Comparison of ENCODE assay signal across 28 mouse cellular contexts in the genomic region with DNA sequence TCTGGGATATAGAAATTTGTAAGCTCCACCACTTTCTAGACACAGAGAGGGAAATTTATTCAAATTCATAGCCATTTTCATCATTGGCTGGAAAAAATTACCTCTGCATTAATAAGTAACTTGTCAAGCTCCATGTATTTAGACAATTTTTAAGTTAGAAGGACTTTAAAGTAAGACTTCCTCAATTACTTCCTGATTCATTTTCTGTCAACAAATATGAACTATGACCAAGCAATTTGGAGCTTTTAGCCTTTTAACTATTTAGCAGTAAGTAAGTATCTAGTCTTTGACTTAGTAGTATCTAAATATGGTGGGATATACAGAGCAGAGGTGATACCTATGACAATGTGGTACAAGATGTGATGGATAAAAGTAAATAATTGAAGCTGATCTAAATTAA.
A peak's percentile ranks its signal among the peaks of the same experiment; 100 is the strongest.
DNase-seq lines count a peak whose midpoint lies in the region; ATAC-seq and TF ChIP-seq lines count a peak whose summit lies in the region.
"Had no signal": no experiment of that assay in that cellular context is flagged by ENCODE, and none has a peak within 500 bp of the region (broad histone marks: within the 10 kb centered on the region; RNA-seq: fewer than 3 reads in every experiment).

No protein-coding gene starts in this region.

- DNase-seq in 416B (ENCODE audit: low read depth) = peak; percentile 0
- no peak for DNase-seq in MN1 (ENCODE audit: low spot score)
- no peak for DNase-seq in left cerebral cortex, adult 2 months (ENCODE audit: extremely low spot score in 1 of 2, low spot score in 2 of 2)
- DNase-seq in yolk sac, embryonic 10.5 days (ENCODE audit: low spot score) = no peak
- DNase-seq: adrenal gland, adult 2 months; adrenal gland, postnatal 25 days; B cell, adult 2 months; cerebellum, adult 11-12 months; cerebellum, adult 8-10 months; cerebellum, postnatal 10 days; embryo, embryonic 11 days; forebrain, postnatal 0 days; gastrocnemius, adult 2 months; gastrocnemius, postnatal 14 days; heart, adult 18-20 months; heart, postnatal 14 days; heart, postnatal 4 days had no signal

- no peak for TF ChIP-seq POLR2A in embryonic fibroblast, embryonic 13.5 days (IDR thresholded peaks at IDR 0.05; ENCODE audit: low read depth, low read length)

- H3K4me3 ChIP-seq in embryonic fibroblast, embryonic 13.5 days (ENCODE audit: insufficient read depth, low read length) = no peak overlapping the region
- no peak overlapping the region for H3K4me3 ChIP-seq in left cerebral cortex, adult 2 months
- H3K4me3 ChIP-seq: embryonic facial prominence, embryonic 10.5 days; embryonic facial prominence, embryonic 13.5 days; forebrain, embryonic 10.5 days; forebrain, embryonic 13.5 days; gastrocnemius, adult 2 months; heart, embryonic 10.5 days; heart, embryonic 13.5 days; hindbrain, embryonic 12.5 days; hindbrain, embryonic 15.5 days had no signal

- intact Hi-C loops in left cerebral cortex, adult 2 months (cut with DNase I) = no loop called here

- H3K4me1 ChIP-seq in embryonic fibroblast, embryonic 13.5 days (ENCODE audit: control insufficient read depth, insufficient read depth, low read length) = peaks cover 13% of the 10 kb centered on the region
- H3K4me1 ChIP-seq: embryonic facial prominence, embryonic 10.5 days; embryonic facial prominence, embryonic 13.5 days; forebrain, embryonic 10.5 days; forebrain, embryonic 13.5 days; heart, embryonic 10.5 days; heart, embryonic 13.5 days; hindbrain, embryonic 12.5 days; hindbrain, embryonic 15.5 days had no signal

- no peak for TF ChIP-seq CTCF in embryonic fibroblast, embryonic 13.5 days (IDR thresholded peaks at IDR 0.05; ENCODE audit: borderline replicate concordance, insufficient read depth, low read length)
- no peak for TF ChIP-seq CTCF in left cerebral cortex, adult 2 months (IDR thresholded peaks at IDR 0.05)

- ATAC-seq in megakaryocyte, adult 5-6 weeks (ENCODE audit: poor library complexity, severe bottlenecking) = peak; percentile 77
- ATAC-seq in monocyte, adult 5-6 weeks (replicated peaks; ENCODE audit: insufficient number of reproducible peaks, low FRiP score, low TSS enrichment, poor library complexity, severe bottlenecking) = no peak
- ATAC-seq: forebrain, embryonic 13.5 days; forebrain, postnatal 0 days had no signal

- H3K27ac ChIP-seq in embryonic fibroblast, embryonic 13.5 days (ENCODE audit: insufficient read depth, low read length) = peak overlapping the region; percentile 66; the same call in 1 of the 2 replicates
- no peak overlapping the region for H3K27ac ChIP-seq in left cerebral cortex, adult 2 months
- H3K27ac ChIP-seq: embryonic facial prominence, embryonic 10.5 days; embryonic facial prominence, embryonic 13.5 days; forebrain, embryonic 10.5 days; forebrain, embryonic 13.5 days; gastrocnemius, adult 2 months; heart, embryonic 10.5 days; heart, embryonic 13.5 days; hindbrain, embryonic 12.5 days; hindbrain, embryonic 15.5 days had no signal
